Mouse (Mus musculus): Measurements from ENCODE around the gene Gapdh. TPM values are rescaled to one million over a fixed set of nuclear protein-coding genes. Genes with fewer than 3 reads are reported as not detected.
A peak's percentile ranks its signal among the peaks of the same experiment; 100 is the strongest.

Gene Gapdh
- 1,000 to 10,000 TPM; 2,223 to 4,104 TPM for total RNA-seq (2021)
- long read RNA-seq, experiment 1, transcript Gapdh-203 (7 exons, 1,420 nt): major isoform, 6 of 19 reads
- long read RNA-seq, experiment 1, partial matches to known transcripts: 3 of 19 reads
- long read RNA-seq, experiment 1, other reads (novel, unspliced or antisense): 6 of 19 reads
- long read RNA-seq, experiment 2, partial matches to known transcripts: 1 of 14 reads
- long read RNA-seq, experiment 2, other reads (novel, unspliced or antisense): 9 of 14 reads

DNA sequence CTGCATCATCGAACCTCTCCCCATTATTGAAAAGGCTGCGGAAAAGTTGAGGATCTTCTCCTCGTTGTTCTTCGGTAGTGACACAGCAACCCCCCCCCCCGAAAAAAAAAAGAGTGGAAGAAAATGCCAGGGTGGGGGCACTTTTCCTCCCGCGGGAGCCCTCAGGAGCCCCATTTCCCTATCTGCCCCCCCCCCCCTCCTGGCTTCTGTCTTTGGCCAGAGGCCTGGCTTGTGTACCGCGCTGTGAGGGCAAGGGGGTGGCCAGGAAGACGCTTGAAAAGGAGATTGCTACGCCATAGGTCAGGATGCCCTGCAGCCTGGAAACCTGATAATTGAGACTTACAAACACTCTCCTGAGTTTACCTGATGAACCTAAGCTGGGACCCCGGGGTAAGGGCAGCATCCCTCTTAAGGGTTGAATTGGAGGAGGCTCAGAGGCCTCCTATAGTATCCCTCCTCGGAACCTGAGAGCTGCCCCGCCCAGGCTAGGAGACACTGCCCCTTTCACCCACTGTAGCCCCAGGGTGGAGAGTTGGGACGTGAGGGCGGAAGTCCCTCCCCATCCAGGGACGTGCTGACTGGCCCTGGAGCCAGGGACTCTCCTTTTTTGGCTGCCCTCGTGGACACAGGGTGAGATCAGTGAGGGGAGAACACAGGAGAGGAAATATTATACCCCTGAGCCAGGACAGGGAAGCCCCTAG is at the start of gene Gapdh:
Gapdh (minus strand) TSS at position 417 of the 701 bp plus-strand sequence.
- DNase-seq (ENCODE audit: low spot score in 2 of 2): peak; percentile 74 to 76

- peak; percentile 94 to 97 for DNase-seq (ENCODE audit: low spot score in 2 of 2)
Observed at GRCm38 (mm10) chr6:125215148-125215954, 49.1 kb upstream of the Gapdh start, which contains the start of gene Vamp1. Gene Vamp1, plus strand, starts transcription at chr6:125215551.

DNA sequence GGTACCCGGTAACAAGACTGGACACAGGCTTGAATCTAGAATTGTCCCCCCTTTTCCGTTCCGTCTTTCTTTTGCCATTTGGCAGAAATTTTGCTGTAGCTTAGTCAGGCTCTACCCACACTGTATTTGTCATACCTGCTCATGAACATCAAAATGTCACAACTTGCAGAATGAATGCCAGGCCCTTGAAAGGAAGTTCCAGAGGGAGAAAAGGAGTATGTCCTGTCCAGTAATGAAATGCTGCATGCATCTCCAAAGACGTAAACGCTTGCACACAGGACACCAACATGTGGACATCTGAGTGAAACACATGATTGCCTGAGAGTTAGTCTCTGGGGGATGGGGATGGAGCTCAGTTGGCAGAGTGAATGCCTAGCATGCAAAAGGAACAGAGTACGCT is 47.4 kb upstream of the Gapdh start:
- no peak for DNase-seq (ENCODE audit: low spot score in 2 of 2)

GRCm38 (mm10) chr6:125213129-125213528 is 46.9 kb upstream of the Gapdh start:
- DNase-seq (ENCODE audit: low spot score in 2 of 2): no peak

- DNase-seq (ENCODE audit: low spot score in 2 of 2): no peak
Observed at GRCm38 (mm10) chr6:125212621-125213020, 46.4 kb upstream of the Gapdh start.

GRCm38 (mm10) chr6:125210436-125210835 is 44.2 kb upstream of the Gapdh start:
- DNase-seq (ENCODE audit: low spot score in 2 of 2): no peak

DNA sequence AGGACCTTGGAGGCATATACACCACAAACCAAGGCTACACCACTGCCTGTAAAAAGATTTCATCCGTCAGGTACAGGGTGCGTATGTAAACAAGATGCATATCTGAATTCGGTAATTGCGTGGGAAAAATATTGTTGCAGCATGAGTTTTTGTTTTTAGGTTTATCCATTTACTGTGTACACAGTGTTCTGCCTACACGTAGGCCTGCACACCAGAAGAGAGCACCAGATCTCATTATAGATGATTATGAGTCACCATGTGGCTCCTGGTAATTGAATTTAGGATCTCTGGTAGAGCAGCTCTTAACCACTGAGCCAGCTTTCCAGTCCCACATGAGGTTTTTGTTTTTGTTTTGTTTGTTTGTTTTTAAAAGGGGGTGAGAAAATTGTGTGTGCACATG is 30.9 kb upstream of the Gapdh start:
- DNase-seq (ENCODE audit: low spot score in 2 of 2): no peak

- DNase-seq (ENCODE audit: low spot score in 2 of 2): no peak
Observed at GRCm38 (mm10) chr6:125196301-125196700, 30.0 kb upstream of the Gapdh start.

- no peak for DNase-seq (ENCODE audit: low spot score in 2 of 2)
Observed at GRCm38 (mm10) chr6:125195541-125196075, 29.3 kb upstream of the Gapdh start.

- DNase-seq (ENCODE audit: low spot score in 2 of 2): no peak
Observed at GRCm38 (mm10) chr6:125193390-125193789, 27.1 kb upstream of the Gapdh start.

GRCm38 (mm10) chr6:125192841-125193240 is 26.6 kb upstream of the Gapdh start:
- DNase-seq (ENCODE audit: low spot score in 2 of 2): no peak

- DNase-seq (ENCODE audit: low spot score in 2 of 2): peak; percentile 81 to 84
Observed at GRCm38 (mm10) chr6:125192016-125192714, 25.9 kb upstream of the Gapdh start.

GRCm38 (mm10) chr6:125191332-125192015 is 25.2 kb upstream of the Gapdh start, which contains the start of the genes Ncapd2 and Mrpl51:
Gene Ncapd2, minus strand, starts transcription at chr6:125191701.
Gene Mrpl51, plus strand, starts transcription at chr6:125191801.
- peak; percentile 95 for DNase-seq (ENCODE audit: low spot score in 2 of 2)

DNA sequence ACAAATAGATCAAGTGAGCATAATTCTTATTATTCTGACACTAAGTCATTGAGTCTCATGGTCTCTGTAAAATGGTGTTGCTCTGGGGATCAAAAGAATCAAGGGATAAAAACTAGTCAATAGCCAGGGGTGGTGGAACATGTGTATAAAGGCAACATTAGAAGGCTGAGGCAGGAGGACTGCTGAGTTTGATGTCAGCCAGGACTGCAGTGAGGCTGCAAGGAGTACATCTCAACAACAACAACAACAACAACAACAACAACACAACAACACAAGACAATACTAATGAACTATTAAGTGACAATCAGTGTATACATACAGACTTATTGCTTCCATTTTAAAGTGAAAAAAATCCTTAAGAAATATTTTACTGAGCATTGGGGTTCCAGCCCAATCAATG is 24.5 kb upstream of the Gapdh start:
- no peak for DNase-seq (ENCODE audit: low spot score in 2 of 2)

DNA sequence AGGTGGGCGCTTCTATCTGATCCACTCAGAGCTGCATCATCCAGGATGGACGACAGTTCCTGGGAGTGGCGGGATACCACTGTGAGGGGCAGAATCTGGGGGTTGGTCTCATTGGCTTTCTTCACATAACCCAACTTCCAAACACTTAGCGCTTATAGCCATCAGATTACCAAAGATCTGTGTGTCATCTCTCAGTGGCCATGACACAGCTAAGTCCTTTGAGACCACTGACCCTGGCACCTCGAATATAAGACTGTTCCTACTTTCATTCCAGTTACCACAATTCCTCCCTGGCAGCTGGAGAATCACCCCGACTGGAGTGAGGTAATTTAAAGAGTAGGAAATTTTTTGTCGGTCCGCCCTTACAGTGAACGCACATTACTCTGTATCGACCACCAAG is 19.9 kb upstream of the Gapdh start:
- no peak for DNase-seq (ENCODE audit: low spot score in 2 of 2)

DNA sequence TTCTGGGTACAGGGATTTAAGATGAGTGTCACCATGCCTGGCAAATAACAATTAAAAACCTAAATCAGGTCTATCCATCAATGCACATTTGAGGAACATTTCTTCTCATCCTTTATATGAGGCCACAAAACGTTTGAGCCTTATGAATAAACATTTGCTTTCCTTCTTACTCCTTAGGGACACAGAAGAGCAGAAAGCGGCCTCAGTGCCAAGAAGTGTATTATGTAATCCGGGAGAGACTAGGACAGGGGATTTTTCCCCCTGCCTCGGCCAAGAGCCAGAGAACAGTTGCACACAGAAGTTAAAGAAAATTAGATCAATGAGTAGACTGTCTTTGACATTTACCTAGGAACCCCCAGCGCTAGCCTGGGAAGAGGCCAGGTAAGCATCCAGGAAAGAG is 15.9 kb upstream of the Gapdh start:
- DNase-seq (ENCODE audit: low spot score in 2 of 2): no peak

DNA sequence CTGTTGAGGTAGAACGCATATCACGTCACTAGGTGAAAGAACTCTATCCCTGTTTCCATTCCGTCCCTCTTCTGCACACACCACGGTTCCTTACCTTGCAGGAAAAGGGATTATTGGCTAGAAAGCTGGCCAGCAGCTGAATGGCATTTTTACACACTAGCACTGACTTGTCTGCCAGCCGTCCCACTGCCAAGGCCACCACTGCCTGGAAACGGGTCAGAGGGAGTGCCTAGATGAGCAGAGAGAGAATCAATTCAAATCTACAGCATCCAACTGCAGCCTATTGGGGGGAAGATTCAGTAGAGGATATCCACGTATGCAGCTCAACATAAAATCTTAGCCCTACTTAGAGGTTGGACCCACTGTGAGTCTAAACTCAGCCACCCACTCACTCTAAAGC is 13.3 kb upstream of the Gapdh start:
- no peak for DNase-seq (ENCODE audit: low spot score in 2 of 2)

- DNase-seq (ENCODE audit: low spot score in 2 of 2): no peak
Observed at GRCm38 (mm10) chr6:125175469-125175868, 9.2 kb upstream of the Gapdh start.

DNA sequence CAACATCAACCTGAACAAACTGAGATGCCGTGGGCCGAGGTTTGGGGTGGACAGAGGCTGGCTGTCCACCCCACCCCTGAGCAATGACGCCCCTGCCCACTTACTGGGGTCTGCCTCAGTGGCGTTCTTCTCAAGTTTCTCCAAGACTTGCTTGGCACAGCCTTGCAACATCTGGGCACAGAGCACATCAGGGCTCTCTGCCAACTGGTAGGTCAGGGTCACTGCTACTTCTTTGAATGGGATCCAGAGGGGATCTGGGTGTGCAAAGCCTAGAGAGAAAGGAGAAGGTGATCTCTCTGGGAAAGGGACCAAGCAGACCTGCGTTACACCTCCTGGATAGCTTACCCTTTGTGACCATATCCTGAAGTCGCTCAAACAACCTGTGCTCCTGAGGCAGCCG is 7.0 kb upstream of the Gapdh start:
- peak in 1 of 2 experiments; percentile 42 for DNase-seq (ENCODE audit: low spot score in 2 of 2)

DNA sequence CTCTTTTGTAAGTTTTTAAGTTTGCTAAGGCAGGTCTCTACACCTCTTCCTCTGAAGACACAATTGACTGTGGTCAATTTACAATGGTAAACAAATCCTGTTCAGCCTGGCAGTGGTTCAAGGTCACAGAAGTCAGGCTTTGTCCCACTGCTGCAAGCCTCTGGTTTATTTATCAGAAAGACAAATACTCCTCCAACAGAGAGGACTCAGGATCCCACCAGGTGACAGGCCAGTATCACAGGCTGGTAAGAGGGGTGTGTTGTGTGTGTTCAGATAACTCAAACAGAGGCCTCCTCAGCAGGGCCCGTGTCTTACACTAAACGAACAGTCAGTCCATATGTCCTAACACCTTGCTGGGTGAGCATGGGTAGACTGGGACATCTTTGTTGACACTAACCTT is 6.2 kb upstream of the Gapdh start:
- no peak for DNase-seq (ENCODE audit: low spot score in 2 of 2)

All from adrenal gland, adult 18-20 months (tissue).